Mouse (Mus musculus) G1E (cell line): ENCODE results near the gene Stambpl1.

Experiments
- CTCF ChIP-seq: IDR thresholded peaks from 2 replicates; pipeline ENCODE4 v1.5.1; 2012; ENCODE audit warnings: low read depth, low read length, inconsistent platforms, mixed read lengths
- GATA1 ChIP-seq: IDR thresholded peaks from 2 replicates; pipeline ENCODE4 v1.6.1; 2012; ENCODE audit warnings: borderline replicate concordance, low read length, inconsistent platforms, mixed read lengths
- GATA2 ChIP-seq: IDR thresholded peaks from 2 replicates; pipeline ENCODE4 v1.6.1; 2012; ENCODE audit warnings: low read depth, low read length, inconsistent platforms, borderline replicate concordance
- POLR2AphosphoS5 ChIP-seq: IDR thresholded peaks from 2 replicates; pipeline ENCODE4 v1.6.1; 2012; ENCODE audit warnings: low read depth, low read length, inconsistent platforms; ENCODE audit not compliant: insufficient replicate concordance
- TAL1 ChIP-seq: conservative IDR thresholded peaks from 2 replicates; pipeline ENCODE4 v1.6.1; 2012; ENCODE audit warnings: low read depth, low read length, inconsistent platforms, mixed read lengths

DNA sequence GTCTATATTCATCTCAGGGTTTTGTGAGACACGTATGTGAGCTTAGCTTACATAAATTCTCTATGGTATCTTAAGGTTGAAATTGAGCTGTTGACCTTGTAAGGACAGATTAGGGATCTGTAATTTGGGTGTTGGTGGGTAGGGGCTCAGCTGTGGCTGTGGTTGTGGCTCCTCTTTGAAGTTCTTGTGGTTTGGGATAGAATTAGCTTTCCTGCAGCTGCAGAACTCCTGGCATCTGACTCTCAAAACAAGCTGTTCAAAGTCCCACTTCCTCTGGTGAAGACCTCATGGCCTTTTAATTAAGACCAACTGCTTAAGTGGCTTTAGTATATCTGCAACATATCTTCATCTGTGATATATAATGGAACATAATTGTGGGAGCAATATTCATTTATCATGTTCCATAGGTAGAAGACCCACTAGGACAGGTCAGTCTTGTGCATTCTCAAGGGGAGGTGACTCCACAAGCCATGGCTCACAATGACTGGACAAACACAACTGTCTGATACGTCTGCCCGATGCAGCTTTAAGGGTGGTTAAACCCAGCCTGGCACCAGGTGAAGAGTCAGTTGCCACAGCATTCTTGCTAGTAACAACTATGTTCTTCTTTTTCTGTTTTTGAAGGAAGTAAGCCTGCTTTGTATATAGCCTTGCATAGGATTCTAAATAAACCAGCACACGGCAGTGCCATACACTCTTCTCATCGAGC, 27.4 kb downstream of the Stambpl1 start:
- TF ChIP-seq CTCF (no peak), GATA2 (no peak), POLR2AphosphoS5 (no peak), GATA1 (no peak), TAL1 (no peak)
